Mouse (Mus musculus): ENCODE measurements around the gene C77080. TPM values are rescaled to one million over a fixed set of nuclear protein-coding genes. Genes with fewer than 3 reads are reported as not detected.
"Not testable (repeated sequence)": the region's sequence is repeated elsewhere in the genome, so short reads cannot be mapped to it uniquely, and the experiment has no call there.

C77080 gene
- polyA plus RNA-seq, 1 experiment from 2014 or later: 0.47 TPM

DNA sequence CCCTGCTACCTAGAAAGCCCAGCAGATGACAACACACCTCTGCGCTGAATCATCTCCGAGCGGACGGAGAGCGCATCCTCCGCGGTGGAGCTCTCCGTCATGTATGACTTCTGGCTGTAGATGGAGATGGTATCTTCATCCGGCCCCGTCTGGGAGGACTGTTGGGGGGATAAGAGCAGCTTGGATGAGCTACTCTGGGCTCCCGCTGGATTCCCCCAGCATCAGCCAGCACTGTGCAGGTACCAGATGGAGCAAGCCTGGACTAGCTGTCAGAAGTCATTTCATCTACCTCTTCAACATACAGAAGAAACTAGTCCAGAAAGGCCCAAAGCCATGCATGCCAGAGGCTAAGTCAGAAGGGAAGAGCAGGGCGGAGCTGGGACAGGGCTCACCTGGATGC lies 35.9 kb downstream of the C77080 start:
- Histone ChIP-seq H3K27ac (no peak overlapping the region), H3K4me3 (replicated peaks) (no peak overlapping the region), H3K4me2 (no peak overlapping the region), H3K9me3 (replicated peaks) (no peaks in the 10 kb centered on the region), H3K9ac (no peak overlapping the region), H3K4me1 (replicated peaks) (peaks cover 32% of the 10 kb centered on the region), H3K27me3 (peaks cover 92% of the 10 kb centered on the region), H3K36me3 (peaks cover 2% of the 10 kb centered on the region)
- ATAC-seq (ENCODE audit: low read depth) (no peak), DNase-seq (no peak)
- 93% methylated on average over 12 of the region's 12 CpGs for WGBS (ENCODE audit: insufficient replicate concordance)

DNA sequence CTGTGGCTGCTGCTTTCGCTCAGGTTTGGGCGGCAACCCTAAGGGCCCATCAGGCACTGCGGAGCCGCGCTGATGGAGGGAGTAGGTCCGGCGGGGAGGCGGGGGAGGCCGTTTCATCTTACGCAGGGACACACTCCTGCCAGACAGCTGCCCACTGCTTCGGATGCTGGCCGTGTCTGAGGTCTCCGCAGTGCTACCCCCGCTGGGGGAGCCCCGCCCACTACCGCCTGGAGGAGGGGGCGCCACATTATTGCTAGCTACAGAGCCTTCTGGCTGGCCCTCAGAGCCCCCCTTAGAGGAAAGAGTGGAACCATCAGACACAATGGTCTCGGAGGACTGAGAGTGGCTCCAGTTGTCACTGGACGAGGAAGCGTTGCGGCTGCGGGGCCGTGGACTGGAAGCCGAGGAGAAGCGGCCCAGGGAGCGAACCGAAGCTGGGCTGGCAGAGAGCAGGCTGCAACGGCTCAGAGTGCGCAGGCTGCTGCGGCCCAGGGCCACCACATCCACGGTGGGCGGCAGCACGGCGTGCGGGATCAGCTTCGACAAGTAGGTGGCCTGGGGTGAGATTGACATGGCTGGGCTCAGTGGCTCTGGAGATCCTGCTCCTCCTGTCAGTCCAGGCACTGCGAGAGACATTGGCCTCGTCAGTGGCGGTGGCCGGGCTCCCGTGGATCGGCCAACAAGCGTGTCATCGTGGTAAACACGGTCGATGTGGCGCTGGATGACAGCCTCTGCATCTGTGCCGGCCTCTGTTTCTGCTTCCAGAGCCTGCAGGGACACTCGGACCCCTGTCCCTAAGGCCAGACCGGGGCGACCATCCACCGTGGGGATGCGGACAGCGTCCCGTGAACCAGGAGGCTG lies 37.6 kb downstream of the C77080 start:
- no peak overlapping the region for H3K27ac ChIP-seq
- H3K9ac ChIP-seq: no peak overlapping the region
- peak overlapping the region; percentile 28; the same call in 1 of the 2 replicates for H3K4me3 ChIP-seq (replicated peaks)
- peaks cover 78% of the 10 kb centered on the region for H3K27me3 ChIP-seq
- DNase-seq (no peak), ATAC-seq (ENCODE audit: low read depth) (no peak)
- peaks cover 19% of the 10 kb centered on the region for H3K36me3 ChIP-seq
- peak overlapping the region; percentile 43 for H3K4me2 ChIP-seq
- H3K4me1 ChIP-seq (replicated peaks): peaks cover 29% of the 10 kb centered on the region
- H3K9me3 ChIP-seq (replicated peaks): no peaks in the 10 kb centered on the region
- 31% methylated on average over 55 of the region's 55 CpGs for WGBS (ENCODE audit: insufficient replicate concordance)

DNA sequence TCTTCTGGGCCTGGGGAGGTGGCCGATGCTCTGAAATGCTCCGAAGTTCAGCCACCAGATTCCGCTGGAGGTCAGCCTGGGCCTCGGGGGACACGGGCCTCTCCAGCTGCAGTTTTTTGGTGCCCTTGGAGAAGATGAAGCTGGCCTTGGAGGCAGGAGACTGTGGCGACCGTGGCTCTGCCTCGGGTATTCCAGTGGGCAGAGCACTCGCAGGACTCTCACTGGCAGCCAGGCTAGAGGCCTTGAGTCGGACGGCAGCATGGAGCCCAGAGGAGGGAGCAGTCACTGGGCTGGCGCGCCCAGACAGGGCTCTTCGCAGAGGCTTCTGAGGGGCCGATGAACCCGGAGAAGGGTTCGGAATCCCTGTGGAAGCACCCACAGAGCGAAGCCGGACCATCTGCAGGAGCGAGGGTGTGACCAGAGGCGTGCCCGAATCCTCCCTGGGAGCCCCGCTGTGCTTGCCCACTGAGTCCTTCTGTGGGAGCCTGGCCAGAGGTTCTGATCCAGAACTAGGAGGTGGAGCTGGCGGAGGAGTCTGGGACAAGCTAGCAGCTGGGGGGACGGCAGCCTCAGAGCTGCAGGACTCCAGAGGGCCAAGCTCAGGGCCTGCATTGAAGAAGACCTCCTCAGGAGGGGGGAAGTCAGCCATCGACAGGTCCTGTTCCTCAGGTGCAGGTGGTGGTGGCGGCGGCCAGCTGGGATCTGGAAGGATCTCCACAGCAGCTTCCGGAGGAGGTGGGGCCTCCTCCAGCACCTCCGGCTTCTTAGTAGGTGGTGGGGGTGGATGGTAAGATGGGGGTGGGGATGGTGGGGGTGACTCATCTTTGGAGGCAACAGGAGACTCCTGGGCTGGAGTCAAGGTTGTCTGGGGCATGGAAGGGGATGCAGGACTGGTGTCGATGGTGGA lies 38.9 kb downstream of the C77080 start:
- ATAC-seq (ENCODE audit: low read depth) (no peak), DNase-seq (no peak)
- no peak overlapping the region for H3K27ac ChIP-seq
- H3K4me3 ChIP-seq (replicated peaks): no peak overlapping the region
- no peak overlapping the region for H3K9ac ChIP-seq
- peaks cover 24% of the 10 kb centered on the region for H3K4me1 ChIP-seq (replicated peaks)
- H3K36me3 ChIP-seq: peaks cover 33% of the 10 kb centered on the region
- H3K27me3 ChIP-seq: peaks cover 64% of the 10 kb centered on the region
- WGBS (ENCODE audit: insufficient replicate concordance): 57% methylated on average over 31 of the region's 31 CpGs
- H3K4me2 ChIP-seq: no peak overlapping the region
- no peaks in the 10 kb centered on the region for H3K9me3 ChIP-seq (replicated peaks)

DNA sequence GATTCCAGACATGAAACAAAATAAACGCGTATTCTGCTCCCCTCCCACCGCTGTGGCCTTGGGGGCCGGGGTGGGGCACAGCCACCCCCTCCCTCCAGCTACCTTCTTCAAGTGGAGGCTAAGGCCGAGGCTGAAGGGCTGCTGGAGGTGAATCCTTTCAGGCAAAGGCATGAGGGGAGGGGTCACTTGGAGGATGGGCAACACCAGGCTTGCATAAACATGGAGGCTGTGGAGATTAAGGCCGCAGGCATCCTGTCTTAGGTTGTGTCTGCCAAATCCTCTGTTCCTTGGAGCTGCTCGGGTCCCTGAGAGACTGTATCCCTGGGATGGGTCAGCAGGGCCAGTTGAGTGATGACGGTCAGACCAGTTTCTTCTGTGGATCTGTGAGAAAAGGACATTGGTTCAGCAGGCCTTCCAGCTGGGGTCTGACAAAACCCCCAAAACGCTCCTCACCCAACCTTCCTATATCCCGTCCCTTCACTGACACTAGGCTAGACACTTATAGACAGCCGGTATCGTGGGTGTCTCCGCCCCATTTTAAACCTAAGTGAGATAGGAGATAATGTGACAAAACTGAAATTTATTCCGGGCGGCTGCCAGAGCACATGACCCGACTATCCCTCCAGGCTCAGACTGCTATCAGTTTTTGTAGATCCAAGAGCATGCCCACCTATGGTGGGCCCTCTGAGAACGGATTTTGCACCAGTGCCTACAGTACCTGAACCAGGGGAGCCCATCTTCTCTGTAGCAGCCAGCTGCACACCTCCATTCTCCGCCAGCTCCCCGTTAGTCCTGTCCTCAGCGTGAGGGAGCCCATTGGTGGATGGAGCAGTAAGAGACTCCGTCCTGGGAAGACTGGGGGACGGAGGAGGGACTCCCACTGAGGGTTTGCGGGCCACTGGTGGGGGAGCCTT lies 39.9 kb downstream of the C77080 start:
- Histone ChIP-seq H3K36me3 (peaks cover 42% of the 10 kb centered on the region), H3K27me3 (peaks cover 55% of the 10 kb centered on the region)

GRCm38 (mm10) chr4:129220376-129221089 lies 40.7 kb downstream of the C77080 start:
- ATAC-seq (ENCODE audit: low read depth): no peak
- Histone ChIP-seq H3K4me2 (no peak overlapping the region), H3K36me3 (peaks cover 50% of the 10 kb centered on the region), H3K27ac (no peak overlapping the region), H3K9ac (no peak overlapping the region), H3K4me3 (replicated peaks) (no peak overlapping the region), H3K27me3 (peaks cover 46% of the 10 kb centered on the region), H3K4me1 (replicated peaks) (peaks cover 19% of the 10 kb centered on the region), H3K9me3 (replicated peaks) (no peaks in the 10 kb centered on the region)
- WGBS (ENCODE audit: insufficient replicate concordance): 79% methylated on average over 7 of the region's 7 CpGs
- DNase-seq: no peak

More for the DNA sequence above, 39.9 kb downstream of the C77080 start:
- Histone ChIP-seq H3K4me2 (no peak overlapping the region), H3K9me3 (replicated peaks) (no peaks in the 10 kb centered on the region), H3K4me3 (replicated peaks) (no peak overlapping the region), H3K27ac (no peak overlapping the region), H3K4me1 (replicated peaks) (peaks cover 19% of the 10 kb centered on the region), H3K9ac (no peak overlapping the region)
- no peak for ATAC-seq (ENCODE audit: low read depth)
- DNase-seq: no peak
- 60% methylated on average over 23 of the region's 23 CpGs for WGBS (ENCODE audit: insufficient replicate concordance)

GRCm38 (mm10) chr4:129219198-129219597 lies 42.0 kb downstream of the C77080 start:
- 87% methylated on average over 10 of the region's 10 CpGs for WGBS (ENCODE audit: insufficient replicate concordance)
- Histone ChIP-seq H3K9me3 (replicated peaks) (no peaks in the 10 kb centered on the region), H3K4me2 (no peak overlapping the region), H3K4me3 (replicated peaks) (no peak overlapping the region), H3K9ac (no peak overlapping the region), H3K4me1 (replicated peaks) (peaks cover 19% of the 10 kb centered on the region), H3K27me3 (peaks cover 33% of the 10 kb centered on the region), H3K27ac (no peak overlapping the region), H3K36me3 (peaks cover 63% of the 10 kb centered on the region)
- ATAC-seq (ENCODE audit: low read depth) (no peak), DNase-seq (no peak)

DNA sequence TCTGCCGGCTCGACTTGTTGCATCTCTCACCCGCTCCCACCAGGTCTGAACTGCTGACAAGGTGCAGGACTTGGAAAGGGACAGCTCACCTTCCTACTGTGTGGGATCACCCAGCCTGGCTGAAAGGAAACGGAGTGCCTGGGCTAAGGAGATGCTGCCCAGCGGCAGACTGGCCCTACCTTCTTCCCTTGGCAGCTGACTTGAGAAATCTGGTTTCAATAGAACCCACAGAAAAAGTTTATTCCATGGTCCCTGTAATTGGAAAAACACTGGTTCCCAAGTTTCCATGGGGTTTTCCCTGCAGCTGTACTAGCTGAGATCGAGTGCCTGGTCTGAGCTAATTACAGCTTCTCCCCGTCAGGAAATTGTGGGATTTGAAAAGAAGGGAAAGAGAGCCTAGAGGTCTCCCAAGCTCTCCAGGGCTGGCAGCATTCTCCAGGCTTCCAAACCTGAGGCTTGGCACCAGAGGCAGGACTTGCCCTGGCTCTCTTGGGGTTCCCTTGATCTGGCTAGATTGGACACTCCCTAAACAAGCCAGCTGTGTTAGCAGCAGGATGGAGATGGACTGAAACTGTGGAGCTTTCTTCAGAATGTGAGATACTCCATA lies 42.5 kb downstream of the C77080 start:
- Histone ChIP-seq H3K27me3 (peaks cover 28% of the 10 kb centered on the region), H3K4me2 (no peak overlapping the region), H3K4me3 (replicated peaks) (no peak overlapping the region), H3K27ac (no peak overlapping the region), H3K36me3 (peaks cover 69% of the 10 kb centered on the region), H3K4me1 (replicated peaks) (peaks cover 17% of the 10 kb centered on the region), H3K9ac (no peak overlapping the region), H3K9me3 (replicated peaks) (no peaks in the 10 kb centered on the region)
- ATAC-seq (ENCODE audit: low read depth) (no peak), DNase-seq (no peak)
- 84% methylated on average over 7 of the region's 7 CpGs for WGBS (ENCODE audit: insufficient replicate concordance)

GRCm38 (mm10) chr4:129212486-129212885 lies 48.7 kb downstream of the C77080 start:
- not testable (repeated sequence) for H3K9ac ChIP-seq; H3K4me1 ChIP-seq (replicated peaks); H3K27ac ChIP-seq; H3K27me3 ChIP-seq; H3K9me3 ChIP-seq (replicated peaks); DNase-seq; ATAC-seq (ENCODE audit: low read depth); H3K4me3 ChIP-seq (replicated peaks); H3K4me2 ChIP-seq
- H3K36me3 ChIP-seq: peaks cover 97% of the 10 kb centered on the region
- WGBS (ENCODE audit: insufficient replicate concordance): 57% methylated on average over 3 of the region's 3 CpGs

DNA sequence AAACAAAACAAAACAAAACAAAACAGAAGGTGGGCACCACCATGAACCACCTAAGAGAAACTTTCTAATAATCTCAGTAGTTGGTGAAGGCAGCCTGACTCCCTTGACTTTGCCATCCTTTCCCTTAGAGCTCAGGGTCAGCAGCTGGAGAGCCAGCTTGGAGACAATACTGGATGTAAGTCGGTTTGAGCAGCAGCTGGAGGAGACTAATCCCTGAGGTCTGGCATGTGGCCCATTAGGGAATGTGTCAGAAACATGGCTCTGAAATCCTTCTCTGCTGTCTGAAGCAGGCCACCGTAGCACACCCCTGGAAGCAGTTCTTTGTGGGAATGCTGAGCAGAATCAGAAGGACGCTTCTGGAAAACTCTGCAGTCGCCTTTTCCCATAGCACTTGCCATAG lies 49.7 kb downstream of the C77080 start:
- Histone ChIP-seq H3K4me1 (replicated peaks) (no peaks in the 10 kb centered on the region), H3K4me3 (replicated peaks) (no peak overlapping the region), H3K4me2 (no peak overlapping the region), H3K36me3 (peaks cover 97% of the 10 kb centered on the region), H3K27ac (no peak overlapping the region), H3K9ac (no peak overlapping the region), H3K9me3 (replicated peaks) (no peaks in the 10 kb centered on the region), H3K27me3 (no peaks in the 10 kb centered on the region)
- ATAC-seq (ENCODE audit: low read depth) (no peak), DNase-seq (no peak)
- WGBS (ENCODE audit: insufficient replicate concordance): 90% methylated on average over 4 of the region's 4 CpGs

GRCm38 (mm10) chr4:129209504-129209903 lies 51.7 kb downstream of the C77080 start:
- Histone ChIP-seq H3K4me1 (replicated peaks) (no peaks in the 10 kb centered on the region), H3K4me3 (replicated peaks) (no peak overlapping the region), H3K36me3 (peaks cover 96% of the 10 kb centered on the region), H3K9me3 (replicated peaks) (no peaks in the 10 kb centered on the region), H3K4me2 (no peak overlapping the region), H3K27me3 (no peaks in the 10 kb centered on the region), H3K9ac (no peak overlapping the region), H3K27ac (no peak overlapping the region)
- DNase-seq: no peak
- 60% methylated on average over 7 of the region's 7 CpGs for WGBS (ENCODE audit: insufficient replicate concordance)
- no peak for ATAC-seq (ENCODE audit: low read depth)
